Mouse (Mus musculus) hematopoietic stem cell, adult 5-6 weeks (primary cell): ENCODE results near the gene Zfp382. TPM values are rescaled to one million over a fixed set of nuclear protein-coding genes. Genes with fewer than 3 reads are reported as not detected.
"Not testable (repeated sequence)": the region's sequence is repeated elsewhere in the genome, so short reads cannot be mapped to it uniquely, and the experiment has no call there.

Experiments
- ATAC-seq, 2 experiments: fragments of 125-278 bp in 1 of 2; replicated peaks in 1 of 2; 2 replicates each; pipeline ENCODE4 v1.8.0; 2016 to 2017; ENCODE audit warnings: inconsistent platforms in 2 of 2, mild to moderate bottlenecking in 2 of 2, moderate number of reproducible peaks in 2 of 2, low read depth in 1 of 2, moderate TSS enrichment in 1 of 2; ENCODE audit not compliant: low FRiP score in 2 of 2, poor library complexity in 2 of 2, severe bottlenecking in 2 of 2, insufficient read depth in 1 of 2, low TSS enrichment in 1 of 2
- total RNA-seq: library from RNA; stranded (forward); fragments of 172-1452, 232-1000 nt; gene quantifications from 2 replicates; pipeline ENCODE4 v1.2.3, GENCODE M21; 2017

Zfp382 gene
- total RNA-seq, result 7.9 and 8.3 TPM in 2 replicates

- ATAC-seq, result peak; percentile 98 to 99
Measured at GRCm38 (mm10) chr7:30121308-30122187, at the start of gene Zfp382. Zfp382 (plus strand) TSS chr7:30121942.

- ATAC-seq, result peak; percentile 92 to 95
Measured at GRCm38 (mm10) chr7:30072146-30073028, 49.4 kb upstream of the Zfp382 start, which contains the start of gene Zfp82. Zfp82 (minus strand) TSS chr7:30072900.

- no peak for ATAC-seq
Measured at GRCm38 (mm10) chr7:30086524-30086923, 35.2 kb upstream of the Zfp382 start.

- ATAC-seq, result no peak
Measured at GRCm38 (mm10) chr7:30089405-30089804, 32.3 kb upstream of the Zfp382 start.

- peak; percentile 89 to 93 for ATAC-seq
Measured at GRCm38 (mm10) chr7:30090092-30090969, 31.4 kb upstream of the Zfp382 start, which contains the start of the genes Gm26920 and Zfp566. Gm26920 (minus strand) TSS chr7:30090410. Zfp566 (minus strand) TSS chr7:30090527.

- no peak for ATAC-seq
Measured at GRCm38 (mm10) chr7:30090970-30091585, 30.7 kb upstream of the Zfp382 start.

GRCm38 (mm10) chr7:30092666-30093065 lies 29.1 kb upstream of the Zfp382 start:
- no peak for ATAC-seq

GRCm38 (mm10) chr7:30093918-30094415 lies 27.8 kb upstream of the Zfp382 start:
- no peak for ATAC-seq

- ATAC-seq, result peak; percentile 64 to 66
Measured at GRCm38 (mm10) chr7:30094646-30095429, 26.9 kb upstream of the Zfp382 start, which contains the start of gene Zfp260. Zfp260 (plus strand) TSS chr7:30094777.

GRCm38 (mm10) chr7:30095551-30096125 lies 26.1 kb upstream of the Zfp382 start:
- no peak for ATAC-seq

- ATAC-seq, result no peak
Measured at GRCm38 (mm10) chr7:30099297-30099696, 22.4 kb upstream of the Zfp382 start.

- no peak for ATAC-seq
Measured at GRCm38 (mm10) chr7:30116076-30116475, 5.7 kb upstream of the Zfp382 start.

GRCm38 (mm10) chr7:30117935-30118334 lies 3.8 kb upstream of the Zfp382 start:
- not testable (repeated sequence) for ATAC-seq

GRCm38 (mm10) chr7:30122188-30122530 lies 417 bp downstream of the Zfp382 start:
- ATAC-seq, result no peak

- no peak for ATAC-seq
Measured at GRCm38 (mm10) chr7:30129900-30130299, 8.2 kb downstream of the Zfp382 start.
